Mouse (Mus musculus) forebrain, embryonic 12.5 days (tissue): ENCODE measurements around the gene Flii. TPM values are rescaled to one million over a fixed set of nuclear protein-coding genes. Genes with fewer than 3 reads are reported as not detected.

Experiments
- ATAC-seq: fragments of 200-750 bp; cut with Nextera tagmentation; 2 replicates; pipeline ENCODE4 v1.8.0; 2017; ENCODE audit warnings: moderate TSS enrichment; ENCODE audit not compliant: low FRiP score
- H3K27ac ChIP-seq: fragments of 300-500 bp; sonication (generic); 2 replicates; pipeline ENCODE4 v1.5.1; 2016; ENCODE audit warnings: mild to moderate bottlenecking
- H3K27me3 ChIP-seq: fragments of 300-500 bp; sonication (generic); 2 replicates; pipeline ENCODE4 v1.6.1; 2016; ENCODE audit warnings: mild to moderate bottlenecking
- H3K36me3 ChIP-seq: fragments of 300-500 bp; sonication (generic); replicated peaks from 2 replicates; pipeline ENCODE4 v1.6.1; 2016; ENCODE audit warnings: mild to moderate bottlenecking
- H3K4me1 ChIP-seq: fragments of 300-500 bp; sonication (generic); 2 replicates; pipeline ENCODE4 v1.6.1; 2016
- H3K4me2 ChIP-seq: fragments of 300-500 bp; sonication (generic); 2 replicates; pipeline ENCODE4 v1.6.1; 2016; ENCODE audit warnings: mild to moderate bottlenecking, moderate library complexity
- H3K4me3 ChIP-seq: fragments of 300-500 bp; sonication (generic); replicated peaks from 2 replicates; pipeline ENCODE4 v1.5.1; 2016; ENCODE audit warnings: mild to moderate bottlenecking
- H3K9ac ChIP-seq: fragments of 300-500 bp; sonication (generic); 2 replicates; pipeline ENCODE4 v1.6.1; 2016; ENCODE audit warnings: mild to moderate bottlenecking
- H3K9me3 ChIP-seq: fragments of 300-500 bp; sonication (generic); 2 replicates; pipeline ENCODE4 v1.6.1; 2016
- WGBS: fragments of 180-500 bp; shearing (Covaris S2); methylation state at CpG from one replicate; pipeline ENCODE4 v1.1.7; 2016; 5-methylcytosine and 5-hydroxymethylcytosine counted together
- polyA plus RNA-seq: library from polyadenylated mRNA; unstranded; fragments of >200 nt; fragmentation: Nextera tagmentation; extraction: Ambion mirVana; gene quantifications from 2 replicates; pipeline ENCODE4 v1.2.1, GENCODE M21; 2016

Gene Flii
- polyA plus RNA-seq, 1 experiment from 2014 or later = 76.2 TPM

- no peaks in the 10 kb centered on the region for H3K4me1 ChIP-seq
- no peaks in the 10 kb centered on the region for H3K27me3 ChIP-seq
- H3K9ac ChIP-seq = no peak overlapping the region
- no peak for ATAC-seq
- peaks cover 100% of the 10 kb centered on the region for H3K36me3 ChIP-seq
- WGBS = 94% methylated on average over 18 of the region's 18 CpGs
- no peak overlapping the region for H3K4me2 ChIP-seq
- H3K9me3 ChIP-seq = no peaks in the 10 kb centered on the region
- no peak overlapping the region for H3K4me3 ChIP-seq
- no peak overlapping the region for H3K27ac ChIP-seq
Observed at GRCm38 (mm10) chr11:60712040-60712439, 15.0 kb downstream of the Flii start.

DNA sequence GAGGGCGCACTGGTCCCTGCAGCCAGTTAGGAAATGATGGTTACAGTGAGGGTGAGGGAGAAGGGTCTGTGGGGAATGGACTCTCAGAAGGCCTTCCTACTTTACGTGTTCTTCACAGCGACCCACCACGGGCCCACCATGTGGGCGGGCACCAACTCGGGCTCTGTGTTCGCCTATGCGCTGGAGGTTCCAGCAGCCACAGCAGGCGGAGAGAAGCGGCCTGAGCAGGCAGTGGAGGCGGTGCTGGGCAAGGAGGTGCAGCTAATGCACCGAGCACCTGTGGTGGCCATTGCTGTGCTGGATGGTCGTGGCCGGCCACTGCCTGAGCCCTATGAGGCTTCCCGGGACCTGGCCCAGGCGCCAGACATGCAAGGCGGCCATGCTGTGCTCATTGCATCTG lies 15.8 kb downstream of the Flii start:
- no peaks in the 10 kb centered on the region for H3K9me3 ChIP-seq
- H3K4me3 ChIP-seq = no peak overlapping the region
- no peak overlapping the region for H3K27ac ChIP-seq
- no peaks in the 10 kb centered on the region for H3K4me1 ChIP-seq
- no peaks in the 10 kb centered on the region for H3K27me3 ChIP-seq
- no peak for ATAC-seq
- no peak overlapping the region for H3K4me2 ChIP-seq
- peaks cover 100% of the 10 kb centered on the region for H3K36me3 ChIP-seq
- H3K9ac ChIP-seq = no peak overlapping the region
- WGBS = 97% methylated on average over 17 of the region's 17 CpGs

DNA sequence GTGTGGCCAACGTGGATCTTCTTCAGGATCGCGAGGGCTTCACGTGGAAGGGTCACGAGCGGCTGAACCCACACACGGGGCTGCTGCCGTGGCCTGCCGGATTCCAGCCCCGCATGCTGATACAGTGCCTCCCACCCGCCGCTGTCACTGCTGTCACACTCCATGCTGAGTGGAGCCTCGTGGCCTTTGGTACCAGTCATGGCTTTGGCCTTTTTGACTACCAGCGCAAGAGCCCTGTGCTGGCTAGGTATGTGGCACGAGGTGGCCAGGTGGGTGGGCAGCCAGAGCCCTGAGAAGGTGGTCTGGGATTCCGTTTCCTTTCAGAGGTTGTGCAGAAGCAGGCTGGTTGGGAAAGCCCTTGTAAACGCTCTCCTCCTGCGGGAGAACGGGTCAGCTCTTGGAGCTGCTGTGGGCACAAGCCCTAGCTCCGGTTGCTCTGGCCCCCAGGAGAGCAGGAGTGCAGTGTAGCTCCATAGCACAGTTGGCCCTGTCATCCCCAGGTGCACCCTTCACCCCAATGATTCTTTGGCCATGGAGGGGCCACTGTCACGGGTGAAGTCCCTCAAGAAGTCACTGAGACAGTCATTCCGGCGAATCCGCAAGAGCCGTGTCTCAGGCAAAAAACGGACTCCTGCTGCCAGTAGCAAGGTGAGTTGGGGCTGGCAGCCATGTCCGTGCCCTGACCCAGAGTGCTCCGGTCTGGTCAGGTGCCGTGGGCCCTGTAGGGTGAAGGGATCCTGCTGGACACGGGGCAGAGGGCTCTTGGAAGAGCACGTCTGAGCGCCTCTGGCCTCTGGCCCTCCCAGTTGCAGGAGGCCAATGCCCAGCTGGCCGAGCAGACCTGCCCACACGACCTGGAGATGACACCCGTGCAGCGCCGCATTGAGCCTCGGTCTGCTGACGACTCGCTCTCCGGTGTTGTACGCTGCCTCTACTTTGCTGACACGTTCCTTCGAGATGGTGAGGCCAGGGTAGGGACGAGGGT lies 17.3 kb downstream of the Flii start:
- H3K9me3 ChIP-seq = no peaks in the 10 kb centered on the region
- no peak for ATAC-seq
- 93% methylated on average over 45 of the region's 45 CpGs for WGBS

GRCm38 (mm10) chr11:60708631-60709030 lies 18.4 kb downstream of the Flii start:
- Histone ChIP-seq H3K4me2 (no peak overlapping the region), H3K4me3 (no peak overlapping the region), H3K9ac (no peak overlapping the region), H3K27ac (no peak overlapping the region), H3K4me1 (peaks cover 4% of the 10 kb centered on the region; the same call in 1 of the 2 replicates), H3K36me3 (peaks cover 100% of the 10 kb centered on the region), H3K27me3 (no peaks in the 10 kb centered on the region), H3K9me3 (no peaks in the 10 kb centered on the region)
- 96% methylated on average over 10 of the region's 10 CpGs for WGBS
- ATAC-seq = no peak

More for the DNA sequence above, 17.3 kb downstream of the Flii start:
- no peak overlapping the region for H3K27ac ChIP-seq
- H3K4me3 ChIP-seq = no peak overlapping the region
- no peaks in the 10 kb centered on the region for H3K4me1 ChIP-seq
- no peaks in the 10 kb centered on the region for H3K27me3 ChIP-seq
- no peak overlapping the region for H3K4me2 ChIP-seq
- H3K36me3 ChIP-seq = peaks cover 100% of the 10 kb centered on the region
- H3K9ac ChIP-seq = no peak overlapping the region

DNA sequence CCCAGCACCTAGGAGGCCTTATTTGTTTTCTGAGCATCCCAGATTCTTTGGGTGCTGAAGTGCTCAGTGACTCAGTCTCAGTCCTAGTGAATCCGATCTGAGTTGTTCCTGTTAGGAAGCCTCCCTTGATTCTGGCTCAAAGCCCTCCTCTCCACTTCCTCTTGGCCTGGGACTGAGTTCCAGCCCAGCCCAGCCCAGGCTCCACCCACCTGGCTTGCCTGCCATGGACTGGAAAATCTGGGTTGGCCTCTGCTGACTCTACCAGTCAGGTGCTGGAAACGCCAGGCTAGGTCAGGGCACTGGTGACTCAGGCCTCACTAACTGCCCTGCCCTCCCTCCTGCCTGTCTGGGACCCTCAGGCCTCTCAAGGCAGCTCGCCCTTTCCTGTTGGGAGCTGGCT lies 19.4 kb downstream of the Flii start:
- no peaks in the 10 kb centered on the region for H3K9me3 ChIP-seq
- H3K4me1 ChIP-seq = peaks cover 14% of the 10 kb centered on the region
- peaks cover 93% of the 10 kb centered on the region for H3K36me3 ChIP-seq
- H3K27ac ChIP-seq = no peak overlapping the region
- whole genome bisulfite sequencing = 87% methylated on average over 3 of the region's 3 CpGs
- H3K4me3 ChIP-seq = no peak overlapping the region
- H3K9ac ChIP-seq = no peak overlapping the region
- no peaks in the 10 kb centered on the region for H3K27me3 ChIP-seq
- ATAC-seq = no peak
- no peak overlapping the region for H3K4me2 ChIP-seq

- Histone ChIP-seq H3K4me3 (no peak overlapping the region), H3K36me3 (peaks cover 90% of the 10 kb centered on the region), H3K27ac (no peak overlapping the region), H3K4me2 (no peak overlapping the region), H3K9me3 (no peaks in the 10 kb centered on the region), H3K9ac (no peak overlapping the region), H3K27me3 (no peaks in the 10 kb centered on the region), H3K4me1 (peaks cover 22% of the 10 kb centered on the region)
- 87% methylated on average over 14 of the region's 14 CpGs for WGBS
- ATAC-seq = no peak
Observed at GRCm38 (mm10) chr11:60706696-60707480, 20.2 kb downstream of the Flii start.

GRCm38 (mm10) chr11:60706076-60706475 lies 21.0 kb downstream of the Flii start:
- Histone ChIP-seq H3K4me2 (no peak overlapping the region), H3K9me3 (no peaks in the 10 kb centered on the region), H3K4me3 (no peak overlapping the region), H3K27me3 (no peaks in the 10 kb centered on the region), H3K36me3 (peaks cover 83% of the 10 kb centered on the region), H3K9ac (no peak overlapping the region), H3K27ac (no peak overlapping the region), H3K4me1 (peaks cover 30% of the 10 kb centered on the region)
- WGBS = 88% methylated on average over 7 of the region's 7 CpGs
- ATAC-seq = no peak

GRCm38 (mm10) chr11:60705255-60705654 lies 21.8 kb downstream of the Flii start:
- H3K4me3 ChIP-seq = no peak overlapping the region
- no peak overlapping the region for H3K9ac ChIP-seq
- no peaks in the 10 kb centered on the region for H3K9me3 ChIP-seq
- ATAC-seq = no peak
- H3K4me2 ChIP-seq = no peak overlapping the region
- WGBS = 85% methylated on average over 3 of the region's 3 CpGs
- H3K4me1 ChIP-seq = peaks cover 37% of the 10 kb centered on the region
- H3K36me3 ChIP-seq = peaks cover 75% of the 10 kb centered on the region
- no peak overlapping the region for H3K27ac ChIP-seq
- no peaks in the 10 kb centered on the region for H3K27me3 ChIP-seq

GRCm38 (mm10) chr11:60704023-60704880 lies 22.8 kb downstream of the Flii start:
- no peak overlapping the region for H3K9ac ChIP-seq
- H3K36me3 ChIP-seq = peaks cover 65% of the 10 kb centered on the region
- H3K27me3 ChIP-seq = no peaks in the 10 kb centered on the region
- H3K4me3 ChIP-seq = no peak overlapping the region
- WGBS = 94% methylated on average over 19 of the region's 19 CpGs
- H3K4me2 ChIP-seq = no peak overlapping the region
- H3K9me3 ChIP-seq = no peaks in the 10 kb centered on the region
- no peak overlapping the region for H3K27ac ChIP-seq
- H3K4me1 ChIP-seq = peaks cover 37% of the 10 kb centered on the region
- no peak for ATAC-seq

DNA sequence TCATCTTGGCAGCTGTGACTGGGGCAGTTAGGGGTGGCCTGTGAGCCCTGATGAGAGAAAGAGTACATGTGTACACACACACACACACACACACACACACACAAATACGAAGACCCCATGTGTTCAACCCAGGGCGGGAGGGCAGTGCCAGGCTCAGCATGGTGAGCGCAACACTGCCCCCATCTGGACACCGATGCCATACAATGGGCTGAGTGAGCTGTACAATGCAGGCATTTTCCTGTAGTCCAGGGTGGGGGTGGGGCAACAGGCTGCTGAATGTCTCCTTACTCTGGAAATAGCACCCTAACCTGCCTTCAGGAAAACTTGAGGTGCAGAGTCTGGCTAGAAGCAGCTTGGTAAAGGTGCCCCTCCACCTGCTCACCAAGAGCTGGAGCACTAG lies 23.9 kb downstream of the Flii start:
- Histone ChIP-seq H3K4me3 (no peak overlapping the region), H3K4me1 (peaks cover 46% of the 10 kb centered on the region), H3K36me3 (peaks cover 54% of the 10 kb centered on the region), H3K27ac (peak overlapping the region; percentile 36; the same call in 1 of the 2 replicates), H3K9ac (0 out of 2 replicates have a peak overlapping the region, but pooled peaks have one; percentile 17), H3K4me2 (peak overlapping the region; percentile 28; the same call in 1 of the 2 replicates), H3K9me3 (no peaks in the 10 kb centered on the region), H3K27me3 (no peaks in the 10 kb centered on the region)
- 24% methylated on average over 4 of the region's 4 CpGs for WGBS
- ATAC-seq = peak; percentile 22; the same call in 1 of the 2 replicates

GRCm38 (mm10) chr11:60701611-60702010 lies 25.5 kb downstream of the Flii start:
- H3K4me3 ChIP-seq = peak overlapping the region; percentile 86

More at GRCm38 (mm10) chr11:60701611-60702010, 25.5 kb downstream of the Flii start:
- Histone ChIP-seq H3K4me2 (peak overlapping the region; percentile 67), H3K36me3 (peaks cover 39% of the 10 kb centered on the region), H3K9ac (peak overlapping the region; percentile 93), H3K27ac (no peak overlapping the region), H3K4me1 (peaks cover 46% of the 10 kb centered on the region), H3K27me3 (no peaks in the 10 kb centered on the region), H3K9me3 (no peaks in the 10 kb centered on the region)
- ATAC-seq = no peak
- 88% methylated on average over 2 of the region's 4 CpGs for WGBS
